Mouse (Mus musculus) lung, embryonic 14.5 days (tissue): ENCODE measurements around the gene Slc44a5. TPM values are rescaled to one million over a fixed set of nuclear protein-coding genes. Genes with fewer than 3 reads are reported as not detected.

ENCODE experiments used
- ATAC-seq: fragments of 200-750 bp; cut with Nextera tagmentation; 2 replicates; pipeline ENCODE4 v1.8.0; 2017; ENCODE audit warnings: mild to moderate bottlenecking, moderate TSS enrichment, moderate library complexity; ENCODE audit not compliant: insufficient read depth
- DNase-seq: peaks from one replicate; pipeline ENCODE4 v3.0.0-alpha.2; 2015
- H3K27ac ChIP-seq: fragments of 300-500 bp; sonication (generic); 2 replicates; pipeline ENCODE4 v1.5.1; 2014; ENCODE audit warnings: low read depth, mild to moderate bottlenecking, moderate library complexity
- H3K27me3 ChIP-seq: fragments of 300-500 bp; sonication (generic); 2 replicates; pipeline ENCODE4 v1.6.1; 2014; ENCODE audit warnings: low read length, control low read depth; ENCODE audit not compliant: insufficient read depth
- H3K36me3 ChIP-seq: fragments of 300-500 bp; sonication (generic); 2 replicates; pipeline ENCODE4 v1.6.1; 2014; ENCODE audit warnings: control low read depth; ENCODE audit not compliant: insufficient read depth
- H3K4me1 ChIP-seq: fragments of 300-500 bp; sonication (generic); 2 replicates; pipeline ENCODE4 v1.6.1; 2014; ENCODE audit warnings: antibody characterized with exemption, control low read depth; ENCODE audit not compliant: insufficient read depth
- H3K4me2 ChIP-seq: fragments of 300-500 bp; sonication (generic); 2 replicates; pipeline ENCODE4 v1.6.1; 2014; ENCODE audit warnings: mild to moderate bottlenecking
- H3K4me3 ChIP-seq: fragments of 300-500 bp; sonication (generic); 2 replicates; pipeline ENCODE4 v1.5.1; 2014; ENCODE audit warnings: low read depth, low read length
- H3K9ac ChIP-seq: fragments of 300-500 bp; sonication (generic); 2 replicates; pipeline ENCODE4 v1.6.1; 2014
- H3K9me3 ChIP-seq: fragments of 300-500 bp; sonication (generic); 2 replicates; pipeline ENCODE4 v1.6.1; 2016; ENCODE audit warnings: low read depth, low read length, control low read depth
- CTCF ChIP-seq: IDR thresholded peaks from 2 replicates; pipeline ENCODE4 v1.5.1; 2016; ENCODE audit warnings: antibody characterized with exemption, low read depth
- WGBS: fragments of 180-500 bp; shearing (Covaris S2); extraction: QIAGEN DNeasy Blood & Tissue Kit; methylation state at CpG from one replicate; pipeline ENCODE4 v1.1.7; 2014; 5-methylcytosine and 5-hydroxymethylcytosine counted together
- polyA plus RNA-seq: library from polyadenylated mRNA; unstranded; fragments of >200 nt; fragmentation: Nextera tagmentation; extraction: Ambion mirVana; gene quantifications from 2 replicates; pipeline ENCODE4 v1.2.1, GENCODE M21; 2014

The Slc44a5 gene
- polyA plus RNA-seq, 1 experiment from 2014 or later: 0.29 TPM

DNA sequence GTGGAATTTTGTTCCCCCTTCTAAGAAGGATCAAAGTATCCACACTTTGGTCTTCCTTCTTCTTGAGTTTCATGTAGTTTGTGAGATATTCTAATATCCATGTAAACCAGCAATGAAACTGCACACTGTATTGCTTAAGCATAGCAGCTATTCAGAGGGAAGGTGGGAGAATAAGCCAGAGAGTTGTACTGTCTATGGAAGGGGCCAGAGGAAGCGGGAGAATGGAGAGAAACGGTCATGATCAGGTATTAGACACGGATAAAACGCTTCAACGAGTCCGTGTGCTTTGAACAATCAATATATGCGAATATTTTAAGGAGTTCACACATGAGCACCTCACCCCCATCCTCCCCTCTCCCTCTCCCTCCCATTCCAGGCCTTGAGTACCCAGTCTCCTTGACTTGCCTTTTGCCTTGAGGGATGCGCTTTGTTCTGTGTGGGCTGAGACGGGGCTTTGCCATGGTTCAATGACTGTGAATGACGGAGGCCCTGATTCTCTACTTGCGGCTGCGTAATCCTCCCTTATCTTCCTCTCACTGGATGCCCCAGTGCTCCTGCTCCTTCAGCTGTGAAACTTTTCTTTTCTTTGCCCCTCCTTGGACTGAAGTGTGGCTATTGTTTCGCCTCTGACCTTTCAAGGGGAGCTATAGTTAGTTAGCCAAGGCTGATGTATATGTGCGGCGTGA lies 151.8 kb downstream of the Slc44a5 start:
- no peaks in the 10 kb centered on the region for H3K9me3 ChIP-seq
- H3K4me3 ChIP-seq: no peak overlapping the region
- no peak overlapping the region for H3K4me2 ChIP-seq
- 74% methylated on average over 15 of the region's 15 CpGs for WGBS
- H3K27ac ChIP-seq: no peak overlapping the region
- no peaks in the 10 kb centered on the region for H3K4me1 ChIP-seq
- ATAC-seq (no peak), DNase-seq (no peak)
- no peak for TF ChIP-seq CTCF
- H3K36me3 ChIP-seq: no peaks in the 10 kb centered on the region
- no peaks in the 10 kb centered on the region for H3K27me3 ChIP-seq
- no peak overlapping the region for H3K9ac ChIP-seq

- no peak for ATAC-seq
- WGBS: 63% methylated on average over 7 of the region's 7 CpGs
- Histone ChIP-seq H3K4me3 (no peak overlapping the region), H3K4me2 (no peak overlapping the region), H3K27me3 (no peaks in the 10 kb centered on the region), H3K4me1 (no peaks in the 10 kb centered on the region), H3K9ac (no peak overlapping the region), H3K36me3 (no peaks in the 10 kb centered on the region), H3K9me3 (no peaks in the 10 kb centered on the region), H3K27ac (no peak overlapping the region)
- no peak for TF ChIP-seq CTCF
- no peak for DNase-seq
Observed at GRCm38 (mm10) chr3:154125768-154126376, 152.6 kb downstream of the Slc44a5 start.

GRCm38 (mm10) chr3:154127246-154127645 lies 154.0 kb downstream of the Slc44a5 start:
- TF ChIP-seq CTCF: no peak
- Histone ChIP-seq H3K27ac (no peak overlapping the region), H3K9me3 (no peaks in the 10 kb centered on the region), H3K4me1 (no peaks in the 10 kb centered on the region), H3K4me2 (no peak overlapping the region), H3K36me3 (no peaks in the 10 kb centered on the region), H3K27me3 (no peaks in the 10 kb centered on the region), H3K9ac (no peak overlapping the region), H3K4me3 (no peak overlapping the region)
- 68% methylated on average over 3 of the region's 3 CpGs for WGBS
- ATAC-seq: no peak
- DNase-seq: no peak

GRCm38 (mm10) chr3:154129036-154129435 lies 155.8 kb downstream of the Slc44a5 start:
- WGBS: 62% methylated on average over 4 of the region's 4 CpGs
- no peak overlapping the region for H3K27ac ChIP-seq

GRCm38 (mm10) chr3:154130431-154131114 lies 157.3 kb downstream of the Slc44a5 start:
- Histone ChIP-seq H3K9me3 (no peaks in the 10 kb centered on the region), H3K9ac (no peak overlapping the region), H3K4me2 (no peak overlapping the region), H3K36me3 (no peaks in the 10 kb centered on the region), H3K4me3 (no peak overlapping the region), H3K27me3 (no peaks in the 10 kb centered on the region), H3K4me1 (no peaks in the 10 kb centered on the region), H3K27ac (no peak overlapping the region)
- 80% methylated on average over 5 of the region's 6 CpGs for WGBS
- TF ChIP-seq CTCF: no peak
- DNase-seq (no peak), ATAC-seq (no peak)

More at GRCm38 (mm10) chr3:154129036-154129435, 155.8 kb downstream of the Slc44a5 start:
- H3K4me3 ChIP-seq: no peak overlapping the region
- H3K9ac ChIP-seq: no peak overlapping the region
- TF ChIP-seq CTCF: no peak
- H3K27me3 ChIP-seq: no peaks in the 10 kb centered on the region
- no peaks in the 10 kb centered on the region for H3K4me1 ChIP-seq
- no peaks in the 10 kb centered on the region for H3K36me3 ChIP-seq
- no peak for ATAC-seq
- DNase-seq: no peak
- no peak overlapping the region for H3K4me2 ChIP-seq
- no peaks in the 10 kb centered on the region for H3K9me3 ChIP-seq

DNA sequence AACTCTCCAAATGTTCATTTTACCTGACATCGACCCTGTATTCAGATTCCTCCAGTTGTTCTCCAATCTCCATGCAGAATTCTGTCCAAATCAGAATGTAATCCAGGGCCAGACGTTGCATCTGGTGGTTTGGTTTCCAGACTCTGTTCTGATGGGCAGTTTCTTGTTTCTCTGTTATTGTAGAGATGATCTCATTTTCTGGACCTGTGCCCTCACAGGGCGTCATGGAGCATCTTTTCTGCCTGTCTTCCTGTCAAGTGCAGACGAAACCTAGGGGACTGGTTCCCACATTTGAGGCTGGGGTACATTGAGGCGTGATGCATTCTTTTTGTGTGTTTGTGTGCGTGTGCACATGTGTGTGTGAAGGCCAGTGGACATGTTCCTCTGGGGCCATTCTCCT lies 160.8 kb downstream of the Slc44a5 start:
- Histone ChIP-seq H3K4me2 (no peak overlapping the region), H3K27me3 (no peaks in the 10 kb centered on the region), H3K9me3 (no peaks in the 10 kb centered on the region), H3K9ac (no peak overlapping the region), H3K4me3 (no peak overlapping the region), H3K36me3 (no peaks in the 10 kb centered on the region), H3K27ac (no peak overlapping the region), H3K4me1 (no peaks in the 10 kb centered on the region)
- TF ChIP-seq CTCF: no peak
- DNase-seq: peak; percentile 13
- WGBS: 78% methylated on average over 6 of the region's 6 CpGs
- ATAC-seq: no peak

- Histone ChIP-seq H3K27ac (no peak overlapping the region), H3K4me3 (no peak overlapping the region), H3K27me3 (no peaks in the 10 kb centered on the region), H3K36me3 (no peaks in the 10 kb centered on the region), H3K4me2 (no peak overlapping the region), H3K4me1 (no peaks in the 10 kb centered on the region), H3K9ac (no peak overlapping the region), H3K9me3 (no peaks in the 10 kb centered on the region)
- no peak for ATAC-seq
- TF ChIP-seq CTCF: no peak
- WGBS: 61% methylated on average over 2 of the region's 2 CpGs
- DNase-seq: no peak
Observed at GRCm38 (mm10) chr3:154134701-154135100, 161.5 kb downstream of the Slc44a5 start.
